Mouse (Mus musculus) heart, adult 11 months (tissue): ENCODE data around the gene Gm16181.
A peak's percentile ranks its signal among the peaks of the same experiment; 100 is the strongest.

Experiments used
- DNase-seq: peaks from one replicate; pipeline ENCODE4 v3.0.0; 2022

Gm16181 gene

GRCm38 (mm10) chr17:35220156-35220952 lies at the start of gene Gm16181:
Gene Gm16181, plus strand, starts transcription at chr17:35220834.
- DNase-seq, result peak; percentile 99

- DNase-seq, result peak; percentile 96
These were observed 48.0 kb upstream of the Gm16181 start for GRCm38 (mm10) chr17:35172445-35173234.

GRCm38 (mm10) chr17:35173329-35173728 lies 47.3 kb upstream of the Gm16181 start:
- DNase-seq, result peak; percentile 93

GRCm38 (mm10) chr17:35174201-35174977 lies 46.2 kb upstream of the Gm16181 start:
- DNase-seq, result no peak

GRCm38 (mm10) chr17:35175382-35175781 lies 45.3 kb upstream of the Gm16181 start:
- no peak for DNase-seq

GRCm38 (mm10) chr17:35175968-35176367 lies 44.7 kb upstream of the Gm16181 start, which contains the start of gene Aif1:
Gene Aif1, minus strand, starts transcription at chr17:35176068.
- no peak for DNase-seq

GRCm38 (mm10) chr17:35178528-35178927 lies 42.1 kb upstream of the Gm16181 start:
- DNase-seq, result peak; percentile 98

- DNase-seq, result no peak
These were observed 40.5 kb upstream of the Gm16181 start for GRCm38 (mm10) chr17:35180093-35180492.

GRCm38 (mm10) chr17:35185639-35186611 lies 34.7 kb upstream of the Gm16181 start:
- peak; percentile 98 for DNase-seq

- peak; percentile 96 for DNase-seq
These were observed 34.0 kb upstream of the Gm16181 start for GRCm38 (mm10) chr17:35186681-35187080.

GRCm38 (mm10) chr17:35187345-35187744 lies 33.3 kb upstream of the Gm16181 start:
- no peak for DNase-seq

- peak; percentile 93 for DNase-seq
These were observed 32.5 kb upstream of the Gm16181 start, which contains the start of gene Lst1 for GRCm38 (mm10) chr17:35187959-35188610. Gene Lst1, minus strand, starts transcription at chr17:35188439.

GRCm38 (mm10) chr17:35189186-35189585 lies 31.4 kb upstream of the Gm16181 start:
- DNase-seq, result peak; percentile 94

- DNase-seq, result no peak
These were observed 30.5 kb upstream of the Gm16181 start for GRCm38 (mm10) chr17:35190096-35190495.

GRCm38 (mm10) chr17:35191723-35192122 lies 28.9 kb upstream of the Gm16181 start:
- no peak for DNase-seq

GRCm38 (mm10) chr17:35192924-35193323 lies 27.7 kb upstream of the Gm16181 start:
- DNase-seq, result no peak

GRCm38 (mm10) chr17:35193881-35194843 lies 26.5 kb upstream of the Gm16181 start, which contains the start of gene Ltb:
Gene Ltb, plus strand, starts transcription at chr17:35194439.
- DNase-seq, result peak; percentile 95

GRCm38 (mm10) chr17:35194844-35195630 lies 25.6 kb upstream of the Gm16181 start:
- DNase-seq, result no peak
